Mouse (Mus musculus) left cerebral cortex, postnatal 10 days (tissue): ENCODE results near the gene Lemd1. TPM values are rescaled to one million over a fixed set of nuclear protein-coding genes. Genes with fewer than 3 reads are reported as not detected.
A peak's percentile ranks its signal among the peaks of the same experiment; 100 is the strongest.

Experiments used
- DNase-seq, 2 experiments: peaks; one replicate each; pipeline ENCODE4 v3.0.0; 2021 to 2022; ENCODE audit warnings: low spot score in 2 of 2, mixed read lengths in 1 of 2; ENCODE audit errors: extremely low spot score in 1 of 2
- intact Hi-C: fragments of 180-260 bp; cut with DNase I; formaldehyde crosslinking; loops from one replicate; pipeline ENCODE4 v1.15.1; 2025
- total RNA-seq, 2 experiments: library from RNA; stranded (reverse); gene quantifications; 2 replicates each; pipeline ENCODE4 v1.2.3; 2021

Lemd1 gene
- total RNA-seq, 2 experiments from 2014 or later: 4.4 to 5.2 TPM

GRCm38 (mm10) chr1:132226297-132227080 is 35.3 kb downstream of the Lemd1 start:
- intact Hi-C loops: no loop called here
- DNase-seq: no peak

GRCm38 (mm10) chr1:132229667-132230066 is 38.4 kb downstream of the Lemd1 start, which contains the start of gene Gm10188:
Gene Gm10188 (minus strand): TSS chr1:132229767.
- no peak for DNase-seq
- intact Hi-C loops: no loop called here

GRCm38 (mm10) chr1:132231470-132232274 is 40.4 kb downstream of the Lemd1 start:
- intact Hi-C loops: no loop called here
- DNase-seq: no peak

- DNase-seq: peak in 1 of 2 experiments; percentile 62
Observed at GRCm38 (mm10) chr1:132233566-132233965, 42.3 kb downstream of the Lemd1 start.

GRCm38 (mm10) chr1:132234757-132235273 is 43.6 kb downstream of the Lemd1 start:
- intact Hi-C loops: loop anchor here (5.0 kb wide), 1 partner anchor 113 kb away; no protein-coding TSS in a partner anchor
- DNase-seq: no peak

More at GRCm38 (mm10) chr1:132233566-132233965, 42.3 kb downstream of the Lemd1 start:
- intact Hi-C loops: no loop called here

- DNase-seq: peak; percentile 36 to 49
- intact Hi-C loops: loop anchor here (2.0 to 5.0 kb wide), 2 partner anchors 81 to 115 kb away; no protein-coding TSS in a partner anchor
Observed at GRCm38 (mm10) chr1:132237585-132238159, 46.4 kb downstream of the Lemd1 start.

- DNase-seq: no peak
- intact Hi-C loops: no loop called here
Observed at GRCm38 (mm10) chr1:132245010-132245409, 53.8 kb downstream of the Lemd1 start.

GRCm38 (mm10) chr1:132246137-132246536 is 54.9 kb downstream of the Lemd1 start:
- intact Hi-C loops: no loop called here
- DNase-seq: no peak

- no peak for DNase-seq
- intact Hi-C loops: no loop called here
Observed at GRCm38 (mm10) chr1:132246641-132247040, 55.4 kb downstream of the Lemd1 start.

GRCm38 (mm10) chr1:132254467-132254866 is 63.2 kb downstream of the Lemd1 start:
- intact Hi-C loops: no loop called here
- no peak for DNase-seq

- no peak for DNase-seq
- intact Hi-C loops: no loop called here
Observed at GRCm38 (mm10) chr1:132260331-132260730, 69.1 kb downstream of the Lemd1 start.

- intact Hi-C loops: no loop called here
- DNase-seq: no peak
Observed at GRCm38 (mm10) chr1:132261058-132261457, 69.8 kb downstream of the Lemd1 start.

GRCm38 (mm10) chr1:132263618-132264017 is 72.4 kb downstream of the Lemd1 start:
- DNase-seq: no peak
- intact Hi-C loops: no loop called here

GRCm38 (mm10) chr1:132264577-132264976 is 73.3 kb downstream of the Lemd1 start:
- intact Hi-C loops: no loop called here
- DNase-seq: no peak

- no peak for DNase-seq
- intact Hi-C loops: no loop called here
Observed at GRCm38 (mm10) chr1:132265211-132265859, 74.1 kb downstream of the Lemd1 start.

GRCm38 (mm10) chr1:132265936-132266335 is 74.7 kb downstream of the Lemd1 start:
- intact Hi-C loops: no loop called here
- DNase-seq: no peak

- intact Hi-C loops: no loop called here
- no peak for DNase-seq
Observed at GRCm38 (mm10) chr1:132266791-132267557, 75.7 kb downstream of the Lemd1 start.

- intact Hi-C loops: no loop called here
- DNase-seq: no peak
Observed at GRCm38 (mm10) chr1:132267959-132268358, 76.7 kb downstream of the Lemd1 start.
